Mouse (Mus musculus) midbrain, postnatal 0 days (tissue): ENCODE data around the gene Bst1. TPM values are rescaled to one million over a fixed set of nuclear protein-coding genes. Genes with fewer than 3 reads are reported as not detected.

ENCODE experiments used
- ATAC-seq: fragments of 200-750 bp; cut with Nextera tagmentation; 2 replicates; pipeline ENCODE4 v1.8.0; 2017; ENCODE audit warnings: moderate number of reproducible peaks, mild to moderate bottlenecking, moderate TSS enrichment, moderate library complexity; ENCODE audit not compliant: low FRiP score
- DNase-seq: peaks from one replicate; pipeline ENCODE4 v3.0.0-alpha.2; 2015; ENCODE audit warnings: low spot score
- H3K27ac ChIP-seq: fragments of 300-500 bp; sonication (generic); 2 replicates; pipeline ENCODE4 v1.5.1; 2014; ENCODE audit warnings: low read depth, mild to moderate bottlenecking, low read length, mixed read lengths
- H3K27me3 ChIP-seq: fragments of 300-500 bp; sonication (generic); 2 replicates; pipeline ENCODE4 v1.6.1; 2014; ENCODE audit warnings: low read length, control low read depth, mixed read lengths; ENCODE audit not compliant: insufficient read depth
- H3K36me3 ChIP-seq: fragments of 300-500 bp; sonication (generic); 2 replicates; pipeline ENCODE4 v1.6.1; 2014; ENCODE audit warnings: low read length, control low read depth, mixed read lengths; ENCODE audit not compliant: insufficient read depth
- H3K4me1 ChIP-seq: fragments of 300-500 bp; sonication (generic); 2 replicates; pipeline ENCODE4 v1.6.1; 2014; ENCODE audit warnings: mild to moderate bottlenecking, control low read depth, antibody characterized with exemption, low read length, mixed read lengths; ENCODE audit not compliant: insufficient read depth
- H3K4me2 ChIP-seq: fragments of 300-500 bp; sonication (generic); 2 replicates; pipeline ENCODE4 v1.6.1; 2014; ENCODE audit warnings: low read depth, mild to moderate bottlenecking, low read length, mixed read lengths; ENCODE audit not compliant: poor library complexity, severe bottlenecking
- H3K4me3 ChIP-seq: fragments of 300-500 bp; sonication (generic); 2 replicates; pipeline ENCODE4 v1.5.1; 2014; ENCODE audit warnings: low read depth, mild to moderate bottlenecking, low read length, moderate library complexity
- H3K9ac ChIP-seq: fragments of 300-500 bp; sonication (generic); replicated peaks from 2 replicates; pipeline ENCODE4 v1.6.1; 2014; ENCODE audit warnings: mild to moderate bottlenecking, low read length, moderate library complexity, mixed read lengths; ENCODE audit not compliant: poor library complexity, severe bottlenecking
- H3K9me3 ChIP-seq: fragments of 300-500 bp; sonication (generic); 2 replicates; pipeline ENCODE4 v1.6.1; 2016; ENCODE audit warnings: low read length, control low read depth
- CTCF ChIP-seq: IDR thresholded peaks from 2 replicates; pipeline ENCODE4 v1.5.1; 2016; ENCODE audit warnings: antibody characterized with exemption, mild to moderate bottlenecking
- WGBS: fragments of 180-500 bp; shearing (Covaris S2); extraction: QIAGEN DNeasy Blood & Tissue Kit; methylation state at CpG from one replicate; pipeline ENCODE4 v1.1.7; 2014; 5-methylcytosine and 5-hydroxymethylcytosine counted together
- polyA plus RNA-seq: library from polyadenylated mRNA; unstranded; fragments of >200 nt; fragmentation: Nextera tagmentation; extraction: Ambion mirVana; gene quantifications from 2 replicates; pipeline ENCODE4 v1.2.1, GENCODE M21; 2015
- total RNA-seq: library from RNA; depleted of rRNA; stranded (reverse); fragments of >200 nt; gene quantifications from 2 replicates; pipeline ENCODE4 v1.2.3, GENCODE M21; 2014

Bst1 gene
- total and polyA plus RNA-seq, 2 experiments from 2014 or later: 0.21 to 0.55 TPM

- no peak overlapping the region for H3K4me3 ChIP-seq
- H3K4me1 ChIP-seq: no peaks in the 10 kb centered on the region
- H3K9ac ChIP-seq: no peak overlapping the region
- ATAC-seq: no peak
- H3K4me2 ChIP-seq: no peak overlapping the region
- no peaks in the 10 kb centered on the region for H3K27me3 ChIP-seq
- WGBS: 83% methylated on average over 5 of the region's 5 CpGs
- DNase-seq: no peak
- no peaks in the 10 kb centered on the region for H3K36me3 ChIP-seq
- TF ChIP-seq CTCF: no peak
- H3K9me3 ChIP-seq: no peaks in the 10 kb centered on the region
- no peak overlapping the region for H3K27ac ChIP-seq
Observed at GRCm38 (mm10) chr5:43792354-43792753, 26.3 kb upstream of the Bst1 start.

GRCm38 (mm10) chr5:43799530-43799929, 19.2 kb upstream of the Bst1 start:
- no peaks in the 10 kb centered on the region for H3K27me3 ChIP-seq
- TF ChIP-seq CTCF: no peak
- ATAC-seq: no peak
- no peak overlapping the region for H3K4me3 ChIP-seq
- no peak overlapping the region for H3K9ac ChIP-seq
- no peak for DNase-seq
- no peaks in the 10 kb centered on the region for H3K4me1 ChIP-seq
- 78% methylated on average over 5 of the region's 5 CpGs for WGBS
- no peak overlapping the region for H3K4me2 ChIP-seq
- H3K27ac ChIP-seq: no peak overlapping the region
- H3K36me3 ChIP-seq: no peaks in the 10 kb centered on the region
- no peaks in the 10 kb centered on the region for H3K9me3 ChIP-seq

GRCm38 (mm10) chr5:43800700-43801099, 18.0 kb upstream of the Bst1 start:
- Histone ChIP-seq H3K4me2 (no peak overlapping the region), H3K9ac (no peak overlapping the region), H3K27me3 (no peaks in the 10 kb centered on the region), H3K9me3 (no peaks in the 10 kb centered on the region), H3K4me3 (no peak overlapping the region), H3K4me1 (no peaks in the 10 kb centered on the region), H3K27ac (no peak overlapping the region), H3K36me3 (no peaks in the 10 kb centered on the region)
- TF ChIP-seq CTCF: no peak
- WGBS: 85% methylated on average over 1 of the region's 1 CpGs
- no peak for ATAC-seq
- no peak for DNase-seq

- H3K4me2 ChIP-seq: no peak overlapping the region
- TF ChIP-seq CTCF: no peak
- ATAC-seq: no peak
- no peaks in the 10 kb centered on the region for H3K4me1 ChIP-seq
- DNase-seq: no peak
- H3K27me3 ChIP-seq: no peaks in the 10 kb centered on the region
- no peaks in the 10 kb centered on the region for H3K36me3 ChIP-seq
- H3K27ac ChIP-seq: no peak overlapping the region
- H3K9me3 ChIP-seq: no peaks in the 10 kb centered on the region
- no peak overlapping the region for H3K4me3 ChIP-seq
- H3K9ac ChIP-seq: no peak overlapping the region
Observed at GRCm38 (mm10) chr5:43801253-43801652, 17.4 kb upstream of the Bst1 start.

- no peaks in the 10 kb centered on the region for H3K27me3 ChIP-seq
- no peak for TF ChIP-seq CTCF
- H3K4me1 ChIP-seq: no peaks in the 10 kb centered on the region
- H3K4me2 ChIP-seq: no peak overlapping the region
- no peak overlapping the region for H3K9ac ChIP-seq
- 91% methylated on average over 4 of the region's 4 CpGs for WGBS
- H3K36me3 ChIP-seq: no peaks in the 10 kb centered on the region
- H3K4me3 ChIP-seq: no peak overlapping the region
- no peak for DNase-seq
- ATAC-seq: no peak
- H3K9me3 ChIP-seq: no peaks in the 10 kb centered on the region
- H3K27ac ChIP-seq: no peak overlapping the region
Observed at GRCm38 (mm10) chr5:43801798-43802197, 16.9 kb upstream of the Bst1 start.

GRCm38 (mm10) chr5:43805401-43805800, 13.3 kb upstream of the Bst1 start:
- no peaks in the 10 kb centered on the region for H3K4me1 ChIP-seq
- no peak overlapping the region for H3K27ac ChIP-seq
- no peaks in the 10 kb centered on the region for H3K27me3 ChIP-seq
- H3K9me3 ChIP-seq: no peaks in the 10 kb centered on the region
- no peak for ATAC-seq
- no peaks in the 10 kb centered on the region for H3K36me3 ChIP-seq
- no peak overlapping the region for H3K4me2 ChIP-seq
- no peak overlapping the region for H3K9ac ChIP-seq
- no peak for TF ChIP-seq CTCF
- H3K4me3 ChIP-seq: no peak overlapping the region
- DNase-seq: peak; percentile 13
- WGBS: 81% methylated on average over 2 of the region's 2 CpGs
